Mouse (Mus musculus) lung, postnatal 25 days (tissue): ENCODE results near the gene Arid5b.
A peak's percentile ranks its signal among the peaks of the same experiment; 100 is the strongest.

Experiments used
- DNase-seq: peaks from one replicate; pipeline ENCODE4 v3.0.0; 2022; ENCODE audit warnings: low spot score

The Arid5b gene

GRCm38 (mm10) chr10:68268629-68269028 is 9.9 kb downstream of the Arid5b start:
- no peak for DNase-seq

GRCm38 (mm10) chr10:68263969-68264688 is 14.4 kb downstream of the Arid5b start:
- no peak for DNase-seq

- no peak for DNase-seq
Observed at GRCm38 (mm10) chr10:68263296-68263968, 15.1 kb downstream of the Arid5b start.

GRCm38 (mm10) chr10:68259601-68260000 is 18.9 kb downstream of the Arid5b start:
- no peak for DNase-seq

- no peak for DNase-seq
Observed at GRCm38 (mm10) chr10:68257358-68258056, 21.0 kb downstream of the Arid5b start.

GRCm38 (mm10) chr10:68256134-68256533 is 22.4 kb downstream of the Arid5b start:
- DNase-seq, result no peak

GRCm38 (mm10) chr10:68253452-68254117 is 25.0 kb downstream of the Arid5b start:
- no peak for DNase-seq

- no peak for DNase-seq
Observed at GRCm38 (mm10) chr10:68252650-68253049, 25.9 kb downstream of the Arid5b start.

- DNase-seq, result no peak
Observed at GRCm38 (mm10) chr10:68249355-68249782, 29.2 kb downstream of the Arid5b start.

- no peak for DNase-seq
Observed at GRCm38 (mm10) chr10:68248281-68249015, 30.1 kb downstream of the Arid5b start.

GRCm38 (mm10) chr10:68247490-68248280 is 30.9 kb downstream of the Arid5b start:
- peak; percentile 56 for DNase-seq

- no peak for DNase-seq
Observed at GRCm38 (mm10) chr10:68246603-68247247, 31.8 kb downstream of the Arid5b start.

- DNase-seq, result peak; percentile 42
Observed at GRCm38 (mm10) chr10:68240804-68241485, 37.6 kb downstream of the Arid5b start.

- no peak for DNase-seq
Observed at GRCm38 (mm10) chr10:68240094-68240803, 38.3 kb downstream of the Arid5b start.

- DNase-seq, result no peak
Observed at GRCm38 (mm10) chr10:68239426-68240070, 39.0 kb downstream of the Arid5b start.

- no peak for DNase-seq
Observed at GRCm38 (mm10) chr10:68238707-68239425, 39.7 kb downstream of the Arid5b start.

- no peak for DNase-seq
Observed at GRCm38 (mm10) chr10:68238182-68238581, 40.4 kb downstream of the Arid5b start.

- DNase-seq, result no peak
Observed at GRCm38 (mm10) chr10:68236956-68237455, 41.5 kb downstream of the Arid5b start.
